Mouse (Mus musculus): ENCODE measurements around the gene Pitpnm1. TPM values are rescaled to one million over a fixed set of nuclear protein-coding genes. Genes with fewer than 3 reads are reported as not detected.

Gene Pitpnm1
- total RNA-seq, 2 experiments from 2014 or later: 169 to 174 TPM

DNA sequence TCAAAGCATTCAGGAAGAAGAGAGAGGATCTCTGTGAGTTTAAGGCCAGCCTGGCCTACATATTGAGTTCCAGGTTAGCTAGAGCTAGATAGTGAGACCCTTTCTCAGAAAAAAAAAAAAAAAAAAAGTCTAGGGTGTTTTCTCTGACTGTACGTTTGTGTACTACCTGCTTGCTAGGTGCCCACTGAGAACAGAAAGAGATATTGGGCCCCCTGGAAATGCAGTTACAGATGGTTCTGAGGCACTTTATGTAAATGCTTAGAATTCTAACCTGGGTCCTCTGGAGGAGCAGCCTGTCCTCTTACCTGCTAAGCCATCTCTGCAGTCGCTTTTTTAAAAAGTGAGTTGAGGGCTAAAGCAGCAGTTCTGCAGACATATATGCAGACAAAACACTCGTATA lies 4.0 kb upstream of the Pitpnm1 start:
- DNase-seq: no peak

DNA sequence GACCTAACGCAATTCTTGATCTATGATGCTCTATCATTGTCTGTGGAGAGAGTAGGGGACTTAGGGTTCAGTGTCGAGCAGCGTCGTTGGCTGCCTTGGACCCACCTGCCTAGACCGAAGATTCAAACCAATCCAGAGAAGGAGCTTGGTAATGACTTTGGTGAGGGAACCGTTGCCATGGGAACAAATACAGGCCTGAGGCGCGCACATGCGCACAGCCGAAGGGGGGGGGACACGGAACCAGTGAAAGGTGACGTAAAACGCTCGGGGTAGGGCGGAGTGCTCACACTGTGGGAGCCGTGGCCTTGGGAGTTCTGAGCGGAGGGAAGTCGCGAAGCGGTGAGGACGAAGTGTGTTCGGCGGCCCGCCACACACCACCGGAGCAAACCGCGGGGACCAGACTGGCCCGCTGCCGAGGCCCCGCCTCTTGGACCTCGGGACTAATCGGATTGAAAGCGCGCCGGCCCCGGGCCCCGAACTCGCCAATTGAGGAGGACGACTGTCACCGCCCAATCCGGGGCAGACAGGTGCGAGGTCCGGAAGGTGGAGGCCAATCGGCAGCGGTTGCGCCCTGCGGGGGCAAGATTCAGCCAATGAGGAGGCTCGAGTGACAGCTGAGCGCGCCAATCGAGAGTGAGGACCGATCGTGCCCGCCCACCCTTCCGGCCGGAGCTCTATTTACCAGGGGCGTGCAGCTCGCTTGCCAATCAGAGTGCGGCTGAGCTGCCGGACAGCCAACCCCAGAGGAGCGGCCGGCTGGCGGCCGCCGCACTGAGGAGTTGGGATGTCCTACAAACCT lies 3.0 kb upstream of the Pitpnm1 start, which contains the start of gene Cdk2ap2:
Gene Cdk2ap2 (plus strand): TSS at position 541 of the 799 bp plus-strand sequence.
- peak; percentile 100 for DNase-seq

DNA sequence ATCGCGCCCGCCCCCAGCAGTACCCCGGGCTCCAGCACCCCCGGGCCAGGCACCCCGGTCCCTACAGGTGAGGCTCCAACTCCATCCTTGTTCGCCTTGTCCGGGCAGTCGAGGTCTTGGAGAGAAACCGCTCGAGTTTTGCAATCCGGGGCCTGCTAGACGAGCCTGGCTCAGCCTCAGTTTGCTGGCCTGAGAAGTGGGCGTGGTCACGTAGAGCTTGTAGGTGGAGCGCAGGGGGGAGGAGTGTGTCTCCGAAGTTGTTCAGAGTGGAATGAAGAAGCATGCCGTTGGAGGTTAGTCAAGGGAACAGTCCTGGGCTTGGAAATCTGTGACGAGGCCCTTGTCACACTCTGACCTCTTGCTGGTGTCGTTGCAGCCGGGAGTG lies 2.4 kb upstream of the Pitpnm1 start:
- no peak for DNase-seq

DNA sequence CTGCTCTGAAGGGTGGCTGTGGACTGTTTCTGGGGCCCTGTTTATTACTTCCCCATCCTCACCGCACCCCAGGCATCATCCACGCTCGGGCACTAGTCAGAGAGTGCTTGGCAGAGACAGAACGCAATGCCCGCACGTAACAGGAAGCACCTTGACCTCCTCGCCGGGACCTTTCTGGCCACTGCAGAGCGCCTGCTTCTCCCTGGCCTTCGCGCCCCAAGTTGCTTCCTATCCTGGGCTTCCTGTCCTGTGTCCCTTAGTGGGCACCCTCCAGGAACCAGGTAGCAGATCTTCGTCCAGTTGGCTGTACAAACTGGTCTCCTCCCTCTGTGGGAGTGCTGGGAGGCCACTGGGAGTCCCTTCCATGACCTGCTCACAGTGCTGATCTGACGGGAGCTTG lies 1.4 kb upstream of the Pitpnm1 start:
- DNase-seq: no peak

DNA sequence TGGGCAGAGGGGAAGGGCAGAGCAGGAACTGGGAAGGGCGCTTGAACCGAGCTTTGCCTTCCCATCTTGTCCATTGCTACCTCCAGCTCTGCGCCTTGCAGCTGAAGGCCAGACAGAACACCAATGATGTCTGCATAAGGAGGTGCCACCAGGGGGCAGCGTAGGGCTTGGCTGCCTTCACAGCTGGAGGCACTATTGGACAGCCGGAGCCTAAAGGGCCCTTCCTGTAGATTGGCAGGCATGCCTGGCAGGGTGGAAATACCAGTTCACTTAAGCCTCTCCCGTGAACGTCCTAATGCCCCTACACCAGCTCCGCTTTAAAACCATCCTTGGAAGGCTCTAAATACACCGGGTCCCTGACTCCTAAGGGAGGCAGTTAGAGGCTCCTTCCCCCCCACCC lies 742 bp upstream of the Pitpnm1 start:
- DNase-seq: peak; percentile 85 to 86

DNA sequence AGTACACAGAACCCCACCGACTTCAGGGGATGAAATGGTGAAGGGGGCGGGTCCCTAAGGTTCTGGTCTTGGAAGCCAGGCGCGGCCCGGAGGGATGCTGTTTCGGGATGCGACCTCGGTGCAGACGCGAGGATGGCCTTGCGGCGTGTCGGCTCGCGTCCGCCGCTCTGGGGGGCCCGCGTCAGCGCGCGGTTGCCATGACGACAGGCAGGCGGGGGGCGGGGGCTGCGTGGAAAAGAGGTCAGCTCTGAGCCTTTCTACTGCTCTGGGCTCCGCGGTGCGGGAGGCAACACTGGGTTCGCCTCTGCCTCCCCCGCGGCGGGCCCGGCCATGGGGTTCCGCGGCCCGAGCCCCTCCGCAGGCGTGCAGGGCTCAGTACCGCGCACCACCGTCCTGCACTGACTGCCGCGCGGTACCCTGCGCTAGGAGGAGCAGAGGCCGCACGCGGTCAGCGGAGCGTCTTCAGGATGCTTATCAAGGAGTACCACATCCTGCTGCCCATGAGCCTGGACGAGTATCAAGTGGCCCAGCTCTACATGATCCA lies 992 bp downstream of the Pitpnm1 start:
- peak; percentile 66 to 71 for DNase-seq

DNA sequence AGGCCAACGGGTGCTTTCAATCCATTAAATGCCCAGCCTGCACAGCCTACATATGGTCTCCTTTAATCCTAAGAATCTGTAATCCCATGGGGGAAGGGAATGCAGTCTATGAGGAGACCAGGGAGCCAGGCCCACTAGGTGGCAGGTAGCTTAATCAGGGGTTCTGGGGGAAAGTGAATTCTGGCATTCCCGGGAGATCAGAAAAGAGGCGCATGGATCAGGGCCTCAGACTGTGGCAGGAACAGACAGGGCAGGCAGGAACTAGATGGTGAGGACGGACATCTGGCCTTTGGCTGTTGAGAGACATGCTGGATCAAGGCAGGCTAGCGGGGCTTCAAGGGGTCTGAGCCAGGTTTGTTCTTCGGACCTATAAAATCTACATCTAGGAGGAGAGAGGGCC lies 1.7 kb downstream of the Pitpnm1 start:
- no peak for DNase-seq

DNA sequence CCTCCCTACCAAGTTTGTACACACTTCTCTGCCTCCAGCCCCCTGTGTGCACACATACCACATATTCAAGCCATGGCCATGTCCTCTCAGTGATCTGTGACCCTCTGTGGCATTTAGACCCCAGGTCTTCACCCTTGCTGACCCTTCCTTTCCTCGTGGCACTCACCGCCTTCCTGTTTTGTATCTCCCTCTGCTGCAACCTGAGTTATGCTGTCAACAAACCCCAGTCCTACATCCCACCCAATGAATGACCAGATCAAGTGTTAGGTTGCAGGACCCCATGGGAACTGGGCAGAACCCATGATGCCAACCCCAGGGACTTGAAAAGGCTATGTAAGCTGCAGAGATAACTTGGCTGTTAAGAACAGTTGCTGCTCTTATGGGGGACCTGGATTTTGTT lies 2.3 kb downstream of the Pitpnm1 start:
- no peak for DNase-seq

DNA sequence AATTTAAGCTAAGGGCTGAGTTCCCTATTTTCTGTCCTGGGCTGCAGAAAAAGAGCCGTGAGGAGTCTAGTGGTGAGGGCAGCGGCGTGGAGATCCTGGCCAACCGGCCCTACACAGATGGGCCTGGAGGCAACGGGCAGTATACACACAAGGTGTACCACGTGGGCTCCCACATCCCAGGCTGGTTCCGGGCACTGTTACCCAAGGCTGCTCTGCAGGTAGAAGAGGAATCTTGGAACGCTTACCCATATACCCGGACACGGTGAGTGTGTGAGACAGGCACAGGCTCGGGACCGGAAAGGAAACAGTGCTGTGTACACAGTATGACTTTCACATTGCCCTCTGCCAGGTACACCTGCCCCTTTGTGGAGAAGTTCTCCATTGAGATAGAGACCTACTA lies 2.8 kb downstream of the Pitpnm1 start:
- DNase-seq: no peak

DNA sequence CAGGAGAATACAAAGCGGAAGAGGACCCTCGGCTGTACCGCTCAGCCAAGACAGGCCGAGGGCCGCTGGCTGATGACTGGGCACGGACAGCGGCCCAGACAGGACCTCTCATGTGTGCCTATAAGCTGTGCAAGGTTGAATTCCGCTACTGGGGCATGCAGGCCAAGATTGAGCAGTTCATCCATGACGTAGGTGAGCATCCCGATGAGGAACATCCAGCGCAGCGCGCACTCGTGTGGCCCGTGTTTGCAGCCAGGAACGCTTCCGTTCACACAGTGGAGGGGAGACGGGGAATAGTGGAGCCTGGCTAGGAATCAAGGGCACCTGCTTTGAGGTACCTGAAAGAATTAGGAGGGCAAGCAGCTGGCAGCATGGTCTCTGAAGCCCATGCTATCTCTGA lies 3.5 kb downstream of the Pitpnm1 start:
- no peak for DNase-seq

DNA sequence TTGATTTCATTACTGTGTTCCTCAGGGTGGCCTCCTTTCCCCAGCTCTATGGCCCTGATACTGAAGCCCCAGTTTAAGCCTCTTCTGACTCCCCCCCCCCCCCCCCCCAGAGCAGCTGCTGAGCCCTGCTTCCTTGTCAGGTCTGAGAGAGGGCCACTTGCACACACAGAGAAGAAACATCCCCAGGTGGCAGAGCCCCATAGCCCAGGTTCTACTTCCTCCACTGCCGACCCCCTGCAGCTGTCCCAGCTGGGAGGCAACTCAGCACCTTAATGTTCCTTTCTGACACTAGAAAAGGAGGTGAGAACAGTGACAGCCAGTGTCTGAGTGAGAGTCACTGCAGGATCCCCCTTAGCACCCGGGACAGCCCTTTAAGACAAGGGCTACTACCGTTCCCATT lies 4.0 kb downstream of the Pitpnm1 start:
- DNase-seq: no peak

DNA sequence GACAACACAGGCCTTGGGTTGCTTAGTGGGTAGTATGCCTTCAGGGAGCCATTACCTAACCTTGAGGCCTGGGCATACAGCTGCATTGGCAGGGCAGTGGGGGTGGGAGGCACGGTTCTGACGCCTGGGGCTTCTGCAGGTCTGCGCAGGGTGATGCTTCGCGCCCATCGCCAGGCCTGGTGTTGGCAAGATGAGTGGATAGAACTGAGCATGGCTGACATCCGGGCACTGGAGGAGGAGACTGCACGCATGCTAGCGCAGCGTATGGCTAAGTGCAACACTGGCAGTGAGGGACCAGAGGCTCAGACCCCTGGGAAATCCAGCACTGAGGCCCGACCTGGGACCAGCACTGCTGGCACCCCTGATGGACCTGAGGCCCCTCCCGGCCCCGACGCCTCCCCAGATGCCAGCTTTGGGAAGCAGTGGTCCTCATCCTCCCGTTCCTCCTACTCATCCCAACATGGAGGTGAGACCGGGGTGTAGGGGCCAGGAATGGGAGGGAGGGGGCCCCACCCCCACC lies 4.9 kb downstream of the Pitpnm1 start:
- no peak for DNase-seq

DNA sequence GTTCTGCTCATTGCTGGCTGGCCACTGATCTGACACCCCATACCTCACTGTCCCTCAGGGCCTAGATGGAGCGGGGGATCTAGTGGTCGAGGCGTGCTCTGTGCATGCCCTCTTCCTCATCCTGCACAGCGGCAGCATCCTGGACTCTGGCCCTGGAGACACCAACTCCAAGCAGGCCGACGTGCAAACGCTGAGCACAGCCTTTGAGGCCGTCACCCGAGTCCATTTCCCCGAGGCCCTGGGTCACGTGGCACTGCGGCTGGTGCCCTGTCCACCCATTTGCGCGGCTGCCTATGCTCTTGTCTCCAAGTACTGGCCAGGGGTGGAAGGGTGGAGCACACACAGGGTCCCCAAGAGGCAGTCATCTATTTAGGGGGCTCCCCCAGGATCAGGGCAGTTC lies 6.9 kb downstream of the Pitpnm1 start:
- DNase-seq: no peak

DNA sequence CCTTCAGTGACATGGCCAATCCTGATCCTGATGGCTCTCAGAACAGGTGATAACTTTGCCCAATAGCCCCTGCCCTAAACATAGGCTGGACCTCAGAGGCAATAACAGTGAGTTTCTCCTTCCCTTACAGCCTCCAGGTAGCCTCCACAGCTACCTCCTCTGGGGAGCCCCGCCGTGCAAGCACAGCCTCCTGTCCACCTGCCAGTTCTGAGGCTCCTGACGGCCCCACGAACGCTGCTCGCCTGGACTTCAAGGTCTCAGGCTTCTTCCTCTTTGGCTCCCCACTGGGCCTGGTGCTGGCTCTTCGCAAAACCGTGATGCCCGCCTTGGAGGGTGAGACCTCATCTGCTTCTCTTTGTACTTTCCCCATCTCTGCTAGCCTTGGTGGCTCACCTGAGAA lies 8.7 kb downstream of the Pitpnm1 start:
- no peak for DNase-seq

DNA sequence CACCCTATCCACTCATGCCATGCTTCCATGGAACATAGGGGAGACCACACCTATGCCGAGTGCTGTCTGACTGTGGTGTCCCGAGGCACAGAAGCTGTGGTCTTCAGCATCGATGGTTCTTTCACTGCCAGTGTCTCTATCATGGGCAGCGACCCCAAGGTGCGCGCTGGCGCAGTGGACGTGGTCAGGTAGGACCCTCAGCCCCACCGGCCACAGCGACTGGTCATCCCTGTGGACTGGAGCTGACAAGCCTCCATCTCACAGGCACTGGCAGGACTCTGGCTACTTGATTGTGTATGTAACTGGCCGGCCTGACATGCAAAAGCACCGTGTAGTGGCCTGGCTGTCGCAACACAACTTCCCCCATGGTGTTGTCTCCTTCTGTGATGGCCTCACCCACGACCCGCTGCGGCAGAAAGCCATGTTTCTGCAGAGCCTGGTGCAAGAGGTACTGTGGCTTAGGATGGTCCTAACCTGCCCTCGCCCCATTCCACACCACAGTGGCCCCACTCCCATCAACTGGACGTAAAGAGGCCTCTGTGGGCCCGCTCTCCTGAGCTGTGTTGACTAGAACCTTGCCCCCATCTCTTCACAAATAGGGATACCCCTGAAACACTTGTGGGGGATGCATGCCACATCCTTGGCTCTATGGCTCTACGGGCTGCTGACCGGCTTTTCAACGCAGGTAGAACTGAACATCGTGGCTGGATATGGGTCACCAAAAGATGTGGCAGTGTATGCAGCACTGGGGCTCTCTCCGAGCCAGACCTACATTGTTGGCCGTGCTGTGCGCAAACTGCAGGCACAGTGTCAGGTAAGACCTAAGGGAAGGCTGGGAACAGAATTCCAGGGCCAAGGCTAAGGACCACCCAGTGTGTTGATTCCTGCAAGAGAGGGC lies 12.5 kb downstream of the Pitpnm1 start:
- DNase-seq: no peak

DNA sequence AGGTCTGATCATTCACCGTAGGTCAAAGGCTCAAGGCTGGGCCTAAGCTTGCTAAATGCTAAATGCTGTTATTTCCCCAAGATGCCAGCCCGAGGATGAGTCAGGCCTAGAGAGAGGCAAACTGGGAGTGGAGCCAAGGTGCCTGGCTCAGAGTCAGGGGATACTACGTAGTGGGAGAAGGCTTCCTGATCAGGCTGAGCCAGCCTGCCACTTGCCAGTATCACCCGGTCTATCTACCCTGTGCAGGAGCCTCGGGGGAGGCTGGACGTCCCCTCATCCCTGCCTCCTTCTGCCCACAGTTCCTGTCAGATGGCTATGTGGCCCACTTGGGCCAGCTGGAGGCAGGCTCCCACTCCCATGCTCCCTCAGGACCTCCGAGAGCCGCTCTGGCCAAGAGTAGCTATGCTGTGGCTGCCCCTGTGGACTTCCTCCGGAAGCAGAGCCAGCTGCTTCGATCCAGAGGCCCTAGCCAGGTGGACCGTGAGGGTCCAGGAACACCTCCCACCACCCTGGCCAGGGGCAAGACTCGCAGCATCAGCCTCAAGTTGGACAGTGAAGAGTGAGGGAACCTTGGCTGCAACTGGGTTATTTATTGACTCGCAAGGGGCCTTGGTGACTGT lies 13.5 kb downstream of the Pitpnm1 start:
- DNase-seq: peak; percentile 74 to 81

DNA sequence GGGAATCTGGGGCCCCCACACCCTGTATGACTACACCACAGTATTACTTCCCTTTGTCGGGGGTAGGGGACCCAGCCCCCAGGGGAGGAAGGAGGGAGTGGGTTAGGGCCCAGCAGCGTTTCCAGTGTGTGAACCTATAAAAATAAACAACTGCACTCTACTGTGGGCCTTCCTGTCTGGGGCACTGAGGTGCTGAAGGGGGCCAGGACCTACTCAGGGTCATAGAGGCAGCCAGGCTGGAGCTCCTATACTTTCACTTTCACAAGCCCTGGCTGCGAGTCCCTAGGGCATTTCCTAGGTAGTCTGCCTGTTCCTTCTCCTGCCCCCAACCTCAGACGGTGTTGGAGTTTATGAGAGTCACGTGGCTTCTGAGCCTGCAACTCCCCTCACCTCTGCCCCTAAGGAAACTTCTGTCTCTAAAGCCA lies 14.0 kb downstream of the Pitpnm1 start:
- no peak for DNase-seq

DNA sequence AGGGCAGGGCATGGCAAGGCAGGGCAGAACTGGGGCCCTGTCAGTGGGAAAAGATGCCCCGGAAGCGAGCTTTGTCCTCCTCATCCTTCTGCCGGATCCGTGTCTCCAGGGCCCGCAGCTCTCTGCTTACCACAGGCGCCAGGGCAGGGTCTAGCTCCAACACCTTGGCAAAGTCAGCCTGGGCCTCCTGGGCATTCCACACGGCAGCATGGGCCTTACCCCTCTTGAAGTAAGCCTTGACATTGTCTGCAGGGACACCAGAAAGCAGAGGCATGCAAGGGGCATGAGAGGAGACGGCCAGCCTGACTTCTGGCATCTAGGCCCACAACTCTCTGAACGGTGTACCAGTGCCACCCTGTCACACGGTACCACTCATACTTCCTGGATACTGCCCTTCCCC lies 14.8 kb downstream of the Pitpnm1 start:
- no peak for DNase-seq

DNA sequence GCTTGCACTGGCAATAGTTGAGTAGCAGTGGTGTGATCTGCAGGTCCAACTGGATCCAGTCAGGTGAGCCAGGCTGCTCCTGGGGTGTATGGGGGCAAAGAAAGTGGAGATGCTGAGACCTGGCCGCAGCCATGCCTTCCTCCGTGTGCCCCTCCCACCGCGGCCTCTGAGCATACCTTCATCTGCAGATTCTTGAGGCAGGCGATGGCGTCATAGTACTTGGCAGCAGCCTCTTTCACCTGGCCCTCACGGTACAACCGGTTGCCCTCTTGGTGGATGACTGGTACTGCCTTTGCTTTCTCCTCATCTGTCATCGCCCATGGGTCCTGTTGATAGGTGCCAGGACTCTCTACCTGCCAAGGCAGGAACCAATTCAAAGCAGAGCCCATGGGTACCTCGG lies 15.3 kb downstream of the Pitpnm1 start:
- DNase-seq: no peak

DNA sequence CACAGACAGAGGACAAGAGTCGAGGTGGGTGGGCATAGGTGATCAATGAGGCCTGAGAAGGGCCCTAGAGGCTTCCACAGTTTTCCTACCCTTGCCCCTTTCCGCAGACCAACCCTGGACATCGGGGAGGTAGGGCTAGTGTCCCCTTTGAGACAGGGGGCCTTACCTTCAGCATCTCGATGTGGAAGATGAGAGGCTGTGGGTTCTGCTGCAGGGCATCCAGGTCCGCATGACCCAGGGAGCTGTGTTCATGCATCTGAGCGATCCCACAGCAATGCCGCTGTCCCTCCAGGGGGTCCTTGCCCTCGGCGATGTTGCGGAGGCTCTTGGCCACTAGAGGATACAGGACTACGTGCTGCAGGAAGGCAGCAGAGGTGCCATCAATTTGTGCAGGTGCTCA lies 16.0 kb downstream of the Pitpnm1 start:
- DNase-seq: no peak

DNA sequence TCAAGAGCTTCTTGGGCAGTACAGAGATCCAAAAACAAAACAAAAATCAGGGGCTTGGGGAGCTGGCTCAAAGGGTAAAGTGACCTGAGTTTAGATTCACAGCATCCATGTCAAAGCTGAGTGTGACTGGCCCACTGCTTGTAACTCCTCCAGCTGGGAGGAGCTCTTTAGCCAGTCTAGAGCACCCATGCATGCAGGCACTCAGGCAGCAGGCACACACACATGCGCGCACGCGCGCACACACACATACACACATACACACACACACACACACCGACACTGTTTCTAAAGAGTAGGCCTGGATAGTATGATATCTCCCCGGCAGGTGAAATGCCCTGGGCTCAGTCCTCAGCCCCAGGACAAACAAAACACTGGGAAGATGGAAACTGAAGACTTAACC lies 17.2 kb downstream of the Pitpnm1 start:
- no peak for DNase-seq

DNA sequence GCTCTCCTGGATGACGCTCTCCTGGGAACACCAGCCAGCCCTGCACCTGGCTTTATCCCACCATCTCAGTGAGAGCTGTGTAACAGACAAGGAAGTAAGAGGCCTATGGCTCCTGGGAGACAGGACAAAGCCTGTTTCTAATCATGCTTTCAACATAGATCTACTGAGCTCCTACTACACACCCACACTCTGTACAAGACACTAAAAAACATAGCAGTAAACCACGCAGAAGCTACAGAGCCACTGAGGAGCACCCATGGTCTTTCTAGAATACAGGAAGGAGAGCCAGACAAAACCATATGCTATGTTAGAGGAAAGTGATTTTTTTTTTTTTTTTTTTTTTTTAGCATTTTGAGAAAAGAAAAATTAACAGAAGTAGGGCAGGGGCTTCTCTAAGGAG lies 18.6 kb downstream of the Pitpnm1 start:
- no peak for DNase-seq
